Mouse (Mus musculus) hindbrain, embryonic 12.5 days (tissue): ENCODE data around the gene Wfdc2. TPM values are rescaled to one million over a fixed set of nuclear protein-coding genes. Genes with fewer than 3 reads are reported as not detected.

Experiments
- ATAC-seq: fragments of 200-750 bp; cut with Nextera tagmentation; 2 replicates; pipeline ENCODE4 v1.8.0; 2017; ENCODE audit warnings: moderate TSS enrichment; ENCODE audit not compliant: low FRiP score
- H3K27ac ChIP-seq: fragments of 300-500 bp; sonication (generic); 2 replicates; pipeline ENCODE4 v1.5.1; 2016; ENCODE audit warnings: mild to moderate bottlenecking
- H3K27me3 ChIP-seq: fragments of 300-500 bp; sonication (generic); 2 replicates; pipeline ENCODE4 v1.6.1; 2016; ENCODE audit warnings: mild to moderate bottlenecking
- H3K36me3 ChIP-seq: fragments of 300-500 bp; sonication (generic); 2 replicates; pipeline ENCODE4 v1.6.1; 2016; ENCODE audit warnings: mild to moderate bottlenecking
- H3K4me1 ChIP-seq: fragments of 300-500 bp; sonication (generic); 2 replicates; pipeline ENCODE4 v1.6.1; 2016
- H3K4me2 ChIP-seq: fragments of 300-500 bp; sonication (generic); replicated peaks from 2 replicates; pipeline ENCODE4 v1.6.1; 2016; ENCODE audit warnings: mild to moderate bottlenecking
- H3K4me3 ChIP-seq: fragments of 300-500 bp; sonication (generic); 2 replicates; pipeline ENCODE4 v1.5.1; 2016; ENCODE audit warnings: mild to moderate bottlenecking
- H3K9ac ChIP-seq: fragments of 300-500 bp; sonication (generic); 2 replicates; pipeline ENCODE4 v1.6.1; 2016; ENCODE audit warnings: mild to moderate bottlenecking, moderate library complexity
- H3K9me3 ChIP-seq: fragments of 300-500 bp; sonication (generic); replicated peaks from 2 replicates; pipeline ENCODE4 v1.6.1; 2016; ENCODE audit warnings: mild to moderate bottlenecking
- WGBS: fragments of 180-500 bp; shearing (Covaris S2); methylation state at CpG from one replicate; pipeline ENCODE4 v1.1.7; 2016; 5-methylcytosine and 5-hydroxymethylcytosine counted together
- polyA plus RNA-seq: library from polyadenylated mRNA; unstranded; fragments of >200 nt; fragmentation: Nextera tagmentation; extraction: Ambion mirVana; gene quantifications from 2 replicates; pipeline ENCODE4 v1.2.1, GENCODE M21; 2016

Wfdc2 gene
- polyA plus RNA-seq = 21.0 and 48.2 TPM in 2 replicates

- Histone ChIP-seq H3K36me3 (0 out of 2 replicates have a peak, but pooled peaks cover 2% of the 10 kb centered on the region), H3K4me2 (peak within 1 kb of the TSS; percentile 91), H3K27me3 (peaks cover 15% of the 10 kb centered on the region), H3K9ac (peak within 1 kb of the TSS; percentile 65), H3K4me3 (peak within 1 kb of the TSS; percentile 45), H3K4me1 (peaks cover 16% of the 10 kb centered on the region), H3K9me3 (no peaks in the 10 kb centered on the region), H3K27ac (no peak within 1 kb of the TSS)
- no peak for ATAC-seq
- 3% methylated on average over 23 of the region's 24 CpGs for WGBS
Measured at GRCm38 (mm10) chr2:164562391-164563188, at the start of gene Wfdc2. Wfdc2 (plus strand) TSS chr2:164562413.

GRCm38 (mm10) chr2:164513389-164513788, 48.8 kb upstream of the Wfdc2 start:
- no peak for ATAC-seq

DNA sequence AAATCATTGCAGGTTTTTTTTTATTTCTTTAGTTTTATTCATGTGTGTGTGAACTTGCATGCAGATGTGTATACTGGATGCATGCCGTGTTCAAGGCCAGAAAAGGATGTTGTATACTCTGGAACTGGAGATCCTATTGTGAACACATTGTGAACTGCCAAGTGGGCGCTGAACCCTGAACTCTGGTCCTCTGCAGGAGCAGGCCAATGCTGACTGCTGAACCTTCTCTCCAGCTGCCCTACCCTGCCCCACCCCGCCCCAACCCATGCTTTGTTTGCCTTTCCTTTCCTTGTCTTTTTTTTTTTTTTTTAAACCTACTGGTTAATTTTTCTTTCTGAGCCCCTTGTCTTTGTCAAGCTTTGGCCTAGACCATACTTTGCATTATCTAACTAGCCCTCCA, 47.3 kb upstream of the Wfdc2 start:
- ATAC-seq = no peak
- Histone ChIP-seq H3K4me2 (no peak overlapping the region), H3K27me3 (no peaks in the 10 kb centered on the region), H3K4me1 (no peaks in the 10 kb centered on the region), H3K36me3 (no peaks in the 10 kb centered on the region), H3K9ac (no peak overlapping the region), H3K9me3 (no peaks in the 10 kb centered on the region), H3K27ac (no peak overlapping the region), H3K4me3 (no peak overlapping the region)
- WGBS = 68% methylated on average over 3 of the region's 3 CpGs

More at GRCm38 (mm10) chr2:164513389-164513788, 48.8 kb upstream of the Wfdc2 start:
- Histone ChIP-seq H3K9ac (no peak overlapping the region), H3K27me3 (no peaks in the 10 kb centered on the region), H3K9me3 (no peaks in the 10 kb centered on the region), H3K4me2 (no peak overlapping the region), H3K4me3 (no peak overlapping the region), H3K27ac (no peak overlapping the region; the same call in 1 of the 2 replicates), H3K36me3 (no peaks in the 10 kb centered on the region; the same call in 1 of the 2 replicates), H3K4me1 (no peaks in the 10 kb centered on the region)
- WGBS = 77% methylated on average over 8 of the region's 8 CpGs

DNA sequence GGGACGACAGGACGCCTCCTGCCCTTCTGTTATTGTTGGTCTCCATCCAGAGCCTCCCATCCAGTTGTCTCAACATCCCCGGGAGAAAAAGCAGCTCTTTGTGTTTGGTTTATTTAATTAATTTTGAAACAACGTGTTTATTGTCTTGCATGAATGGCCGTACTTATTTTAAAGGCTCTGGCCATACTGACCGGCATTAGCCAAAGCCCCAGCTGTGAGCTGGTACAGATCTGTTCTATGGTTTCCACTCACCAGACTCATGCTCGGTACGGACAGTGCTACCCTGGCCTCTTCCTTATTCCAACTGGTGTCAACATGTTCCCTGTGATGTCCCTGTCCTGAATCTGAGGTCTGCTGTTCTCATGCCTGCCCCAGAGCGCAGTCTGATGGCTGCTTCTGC, 46.3 kb upstream of the Wfdc2 start:
- Histone ChIP-seq H3K4me3 (no peak overlapping the region), H3K4me2 (no peak overlapping the region), H3K27ac (no peak overlapping the region), H3K9me3 (no peaks in the 10 kb centered on the region), H3K9ac (no peak overlapping the region), H3K4me1 (no peaks in the 10 kb centered on the region), H3K27me3 (no peaks in the 10 kb centered on the region), H3K36me3 (no peaks in the 10 kb centered on the region)
- 80% methylated on average over 9 of the region's 9 CpGs for WGBS
- no peak for ATAC-seq

DNA sequence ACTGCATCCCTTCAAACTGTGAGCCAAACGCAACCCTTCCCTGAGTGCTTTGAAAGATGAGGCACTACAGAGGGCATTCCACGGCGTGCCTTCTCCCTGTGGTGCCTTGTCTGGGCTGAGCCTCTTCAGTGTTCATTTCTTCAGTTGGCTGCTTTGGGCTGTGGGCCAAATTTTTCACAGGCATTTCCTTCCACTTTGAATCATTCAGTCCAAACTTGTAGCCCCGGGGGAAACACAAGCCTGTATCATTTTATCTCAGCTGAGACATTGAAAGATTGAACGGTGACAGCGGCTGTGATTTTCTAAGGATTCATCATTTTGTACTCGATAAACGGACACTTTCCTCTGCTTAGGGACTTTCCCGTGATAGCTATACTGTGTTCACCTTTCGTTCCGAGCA, 45.6 kb upstream of the Wfdc2 start:
- Histone ChIP-seq H3K9me3 (no peaks in the 10 kb centered on the region), H3K27ac (no peak overlapping the region), H3K4me2 (no peak overlapping the region), H3K27me3 (no peaks in the 10 kb centered on the region), H3K4me1 (0 out of 2 replicates have a peak, but pooled peaks cover 1% of the 10 kb centered on the region), H3K4me3 (no peak overlapping the region), H3K9ac (no peak overlapping the region), H3K36me3 (no peaks in the 10 kb centered on the region)
- WGBS = 85% methylated on average over 11 of the region's 11 CpGs
- no peak for ATAC-seq

- 0 out of 2 replicates have a peak, but pooled peaks cover 3% of the 10 kb centered on the region for H3K4me1 ChIP-seq
- no peak for ATAC-seq
- no peak overlapping the region for H3K27ac ChIP-seq
- no peak overlapping the region for H3K4me2 ChIP-seq
- 0 out of 2 replicates have a peak, but pooled peaks cover 5% of the 10 kb centered on the region for H3K27me3 ChIP-seq
- no peaks in the 10 kb centered on the region for H3K9me3 ChIP-seq
- H3K36me3 ChIP-seq = no peaks in the 10 kb centered on the region
- no peak overlapping the region for H3K9ac ChIP-seq
- no peak overlapping the region for H3K4me3 ChIP-seq
- 33% methylated on average over 10 of the region's 10 CpGs for WGBS
Measured at GRCm38 (mm10) chr2:164517485-164518221, 44.6 kb upstream of the Wfdc2 start.

DNA sequence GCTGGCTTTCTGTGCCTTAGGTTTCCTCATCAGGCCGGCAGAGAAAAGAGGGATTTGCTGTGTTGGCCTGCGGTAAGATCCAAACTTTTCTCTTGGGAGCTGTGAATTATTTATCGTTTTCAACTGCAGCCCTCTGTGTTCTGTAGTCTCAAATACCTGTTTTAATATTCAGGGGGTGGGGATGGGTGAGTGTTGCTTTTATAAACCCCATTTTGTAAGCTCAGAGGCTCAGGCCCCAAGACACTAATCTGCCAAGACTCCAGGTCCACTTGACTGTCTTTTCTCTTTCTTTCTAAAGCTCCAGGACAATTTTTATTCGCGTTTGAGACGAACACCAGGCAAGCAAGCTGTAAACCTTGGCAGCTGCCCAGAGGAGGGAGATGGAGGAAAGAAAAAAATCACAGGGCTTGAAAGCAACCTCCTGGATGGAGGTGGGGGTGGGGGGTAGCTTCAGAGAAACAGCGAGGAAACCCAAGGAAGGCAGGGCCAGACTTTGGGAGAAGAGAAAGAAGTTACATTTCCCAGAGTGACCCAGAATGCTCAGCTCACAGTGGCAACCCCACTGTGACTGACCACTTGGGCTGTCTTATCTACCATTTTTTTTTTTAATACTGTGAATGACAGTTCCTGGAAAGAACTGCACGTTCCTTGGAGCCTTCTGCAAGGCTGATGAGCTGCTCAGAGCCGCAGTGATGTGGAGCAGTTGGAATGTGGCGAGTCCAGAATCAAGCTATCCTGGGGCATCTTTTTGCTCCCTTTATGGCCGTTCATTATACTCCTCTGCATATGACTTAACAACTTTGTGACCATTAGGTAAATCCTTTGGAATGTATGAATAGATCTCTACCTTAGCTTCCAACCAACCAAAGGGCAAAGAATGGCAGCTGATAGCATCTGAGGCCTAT, 43.7 kb upstream of the Wfdc2 start:
- Histone ChIP-seq H3K9me3 (no peaks in the 10 kb centered on the region), H3K4me3 (no peak overlapping the region), H3K36me3 (no peaks in the 10 kb centered on the region), H3K4me2 (no peak overlapping the region), H3K27ac (no peak overlapping the region), H3K4me1 (0 out of 2 replicates have a peak, but pooled peaks cover 3% of the 10 kb centered on the region), H3K27me3 (0 out of 2 replicates have a peak, but pooled peaks cover 5% of the 10 kb centered on the region), H3K9ac (no peak overlapping the region)
- WGBS = 62% methylated on average over 11 of the region's 11 CpGs
- no peak for ATAC-seq

DNA sequence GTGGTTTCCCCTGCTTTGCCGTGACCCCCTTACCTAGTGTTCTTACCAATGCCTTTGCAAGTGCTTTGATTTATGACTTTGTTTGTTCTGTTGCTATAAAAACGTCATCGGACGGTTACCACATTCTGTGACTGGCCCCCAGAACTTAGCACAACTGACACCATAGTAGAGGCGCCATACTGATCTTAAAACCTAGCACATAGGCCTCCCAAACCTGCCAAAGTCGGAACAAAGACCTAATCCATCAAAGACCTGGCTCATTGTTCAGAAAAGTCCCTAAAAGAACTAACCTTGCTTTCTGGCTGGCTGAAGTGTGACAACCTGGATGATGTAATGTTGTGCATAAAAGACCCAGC, 43.1 kb upstream of the Wfdc2 start:
- H3K4me2 ChIP-seq = no peak overlapping the region
- H3K9ac ChIP-seq = no peak overlapping the region
- H3K4me3 ChIP-seq = no peak overlapping the region
- 0 out of 2 replicates have a peak, but pooled peaks cover 3% of the 10 kb centered on the region for H3K4me1 ChIP-seq
- no peaks in the 10 kb centered on the region for H3K36me3 ChIP-seq
- WGBS = 80% methylated on average over 6 of the region's 6 CpGs
- H3K27ac ChIP-seq = no peak overlapping the region
- H3K9me3 ChIP-seq = no peaks in the 10 kb centered on the region
- no peak for ATAC-seq
- H3K27me3 ChIP-seq = 0 out of 2 replicates have a peak, but pooled peaks cover 5% of the 10 kb centered on the region

DNA sequence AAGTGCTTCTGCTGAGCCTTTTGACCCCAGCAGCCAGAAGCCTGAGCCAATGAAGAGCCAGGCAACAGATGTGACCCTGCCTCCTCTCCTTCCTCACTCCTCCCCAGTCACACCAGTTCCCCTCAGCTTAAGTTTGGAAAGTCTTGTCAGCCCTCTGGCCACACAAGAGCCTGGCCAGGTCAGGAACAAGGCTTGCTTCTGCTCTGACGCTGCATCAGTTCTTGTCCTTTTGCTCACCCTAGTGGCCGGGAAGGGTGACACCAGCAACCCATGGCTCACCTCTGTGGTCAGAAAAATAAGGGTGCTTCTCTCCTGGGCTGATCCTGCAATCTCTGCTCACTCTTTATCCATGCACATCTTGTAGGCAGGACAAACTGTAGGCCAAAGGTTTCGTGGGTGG, 41.4 kb upstream of the Wfdc2 start:
- Histone ChIP-seq H3K4me2 (no peak overlapping the region), H3K27ac (no peak overlapping the region), H3K9ac (no peak overlapping the region), H3K4me3 (no peak overlapping the region), H3K36me3 (no peaks in the 10 kb centered on the region), H3K27me3 (0 out of 2 replicates have a peak, but pooled peaks cover 5% of the 10 kb centered on the region), H3K4me1 (0 out of 2 replicates have a peak, but pooled peaks cover 3% of the 10 kb centered on the region), H3K9me3 (no peaks in the 10 kb centered on the region)
- 12% methylated on average over 3 of the region's 3 CpGs for WGBS
- no peak for ATAC-seq

- Histone ChIP-seq H3K27ac (no peak overlapping the region), H3K27me3 (0 out of 2 replicates have a peak, but pooled peaks cover 5% of the 10 kb centered on the region), H3K9ac (no peak overlapping the region), H3K36me3 (no peaks in the 10 kb centered on the region), H3K4me3 (no peak overlapping the region), H3K4me2 (no peak overlapping the region), H3K4me1 (0 out of 2 replicates have a peak, but pooled peaks cover 3% of the 10 kb centered on the region), H3K9me3 (peaks cover 7% of the 10 kb centered on the region; the same call in 1 of the 2 replicates)
- no peak for ATAC-seq
- whole genome bisulfite sequencing = 18% methylated on average over 11 of the region's 11 CpGs
Measured at GRCm38 (mm10) chr2:164521841-164522240, 40.4 kb upstream of the Wfdc2 start.

DNA sequence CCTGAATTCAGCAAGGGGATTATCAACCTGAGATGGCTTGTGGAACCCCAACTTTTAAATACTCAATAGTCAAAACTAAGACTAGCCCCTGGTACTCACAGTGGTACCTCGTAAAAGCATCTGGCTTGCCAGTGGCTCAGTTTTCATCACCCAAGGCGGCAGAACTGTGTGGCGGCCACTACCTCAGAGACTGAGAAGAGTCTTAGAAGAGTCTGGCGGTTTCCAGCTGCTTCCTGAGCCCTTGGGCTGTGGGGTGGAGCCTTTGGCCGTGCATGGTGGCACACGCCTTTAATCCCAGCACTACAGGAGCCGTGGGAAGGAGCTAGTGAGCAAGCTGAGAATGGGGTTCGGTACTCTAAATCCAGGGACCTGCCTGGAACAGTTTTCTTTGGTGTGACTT, 39.9 kb upstream of the Wfdc2 start:
- 0 out of 2 replicates have a peak, but pooled peaks cover 3% of the 10 kb centered on the region for H3K4me1 ChIP-seq
- H3K9ac ChIP-seq = no peak overlapping the region
- 0 out of 2 replicates have a peak, but pooled peaks cover 5% of the 10 kb centered on the region for H3K27me3 ChIP-seq
- no peaks in the 10 kb centered on the region for H3K36me3 ChIP-seq
- 36% methylated on average over 8 of the region's 8 CpGs for WGBS
- H3K4me2 ChIP-seq = no peak overlapping the region
- ATAC-seq = no peak
- no peak overlapping the region for H3K27ac ChIP-seq
- H3K9me3 ChIP-seq = peaks cover 9% of the 10 kb centered on the region; the same call in 1 of the 2 replicates
- H3K4me3 ChIP-seq = no peak overlapping the region
